Mouse (Mus musculus) neural tube, embryonic 14.5 days (tissue): ENCODE measurements around the gene Rnf222. TPM values are rescaled to one million over a fixed set of nuclear protein-coding genes. Genes with fewer than 3 reads are reported as not detected.

Source experiments
- ATAC-seq: fragments of 200-750 bp; cut with Nextera tagmentation; 2 replicates; pipeline ENCODE4 v1.8.0; 2017; ENCODE audit warnings: low read depth, mild to moderate bottlenecking, moderate TSS enrichment, moderate library complexity
- H3K27ac ChIP-seq: fragments of 300-500 bp; sonication (generic); 2 replicates; pipeline ENCODE4 v1.5.1; 2014; ENCODE audit warnings: low read depth, mild to moderate bottlenecking, control low read depth, low read length, moderate library complexity, mixed read lengths
- H3K27me3 ChIP-seq: fragments of 300-500 bp; sonication (generic); 2 replicates; pipeline ENCODE4 v1.6.1; 2014; ENCODE audit warnings: low read length; ENCODE audit not compliant: control insufficient read depth, insufficient read depth
- H3K36me3 ChIP-seq: fragments of 300-500 bp; sonication (generic); 2 replicates; pipeline ENCODE4 v1.6.1; 2014; ENCODE audit warnings: low read length, mixed read lengths; ENCODE audit not compliant: control insufficient read depth, insufficient read depth
- H3K4me1 ChIP-seq: fragments of 300-500 bp; sonication (generic); 2 replicates; pipeline ENCODE4 v1.6.1; 2014; ENCODE audit warnings: low read length; ENCODE audit not compliant: control insufficient read depth, insufficient read depth
- H3K4me2 ChIP-seq: fragments of 300-500 bp; sonication (generic); 2 replicates; pipeline ENCODE4 v1.6.1; 2014; ENCODE audit warnings: mild to moderate bottlenecking, low read depth, low read length, control low read depth
- H3K4me3 ChIP-seq: fragments of 300-500 bp; sonication (generic); 2 replicates; pipeline ENCODE4 v1.5.1; 2014; ENCODE audit warnings: low read depth, low read length, control low read depth, mixed read lengths
- H3K9ac ChIP-seq: fragments of 300-500 bp; sonication (generic); replicated peaks from 2 replicates; pipeline ENCODE4 v1.6.1; 2014; ENCODE audit warnings: low read depth, mild to moderate bottlenecking, control low read depth, low read length, mixed read lengths
- H3K9me3 ChIP-seq: fragments of 300-500 bp; sonication (generic); 2 replicates; pipeline ENCODE4 v1.6.1; 2016; ENCODE audit warnings: low read length; ENCODE audit not compliant: control insufficient read depth
- WGBS: fragments of 180-500 bp; shearing (Covaris S2); extraction: QIAGEN DNeasy Blood & Tissue Kit; methylation state at CpG from one replicate; pipeline ENCODE4 v1.1.7; 2014; 5-methylcytosine and 5-hydroxymethylcytosine counted together
- polyA plus RNA-seq: library from polyadenylated mRNA; unstranded; fragments of >200 nt; fragmentation: Nextera tagmentation; extraction: Ambion mirVana; gene quantifications from 2 replicates; pipeline ENCODE4 v1.2.1, GENCODE M21; 2014

Gene Rnf222
- polyA plus RNA-seq, 1 experiment from 2014 or later = not detected

GRCm38 (mm10) chr11:68882107-68882506 lies 6.2 kb upstream of the Rnf222 start:
- H3K9ac ChIP-seq = no peak overlapping the region
- ATAC-seq = no peak
- no peak overlapping the region for H3K4me3 ChIP-seq
- no peaks in the 10 kb centered on the region for H3K9me3 ChIP-seq
- no peaks in the 10 kb centered on the region for H3K36me3 ChIP-seq
- no peaks in the 10 kb centered on the region for H3K27me3 ChIP-seq
- WGBS = 28% methylated on average over 14 of the region's 14 CpGs
- H3K27ac ChIP-seq = no peak overlapping the region
- no peaks in the 10 kb centered on the region for H3K4me1 ChIP-seq
- no peak overlapping the region for H3K4me2 ChIP-seq

GRCm38 (mm10) chr11:68883843-68884242 lies 4.5 kb upstream of the Rnf222 start:
- H3K9ac ChIP-seq = no peak overlapping the region
- H3K36me3 ChIP-seq = no peaks in the 10 kb centered on the region
- H3K27ac ChIP-seq = no peak overlapping the region
- H3K4me3 ChIP-seq = no peak overlapping the region
- H3K27me3 ChIP-seq = no peaks in the 10 kb centered on the region
- H3K9me3 ChIP-seq = no peaks in the 10 kb centered on the region
- H3K4me2 ChIP-seq = no peak overlapping the region
- ATAC-seq = no peak
- 91% methylated on average over 2 of the region's 2 CpGs for WGBS
- no peaks in the 10 kb centered on the region for H3K4me1 ChIP-seq

- Histone ChIP-seq H3K4me1 (no peaks in the 10 kb centered on the region), H3K27me3 (no peaks in the 10 kb centered on the region), H3K4me2 (no peak overlapping the region), H3K36me3 (no peaks in the 10 kb centered on the region), H3K9me3 (no peaks in the 10 kb centered on the region), H3K9ac (no peak overlapping the region), H3K4me3 (no peak overlapping the region), H3K27ac (no peak overlapping the region)
- no peak for ATAC-seq
- WGBS = 80% methylated on average over 5 of the region's 5 CpGs
These were observed 4.0 kb upstream of the Rnf222 start for GRCm38 (mm10) chr11:68884368-68884767.

- no peak overlapping the region for H3K27ac ChIP-seq
- no peaks in the 10 kb centered on the region for H3K4me1 ChIP-seq
- no peak for ATAC-seq
- no peak overlapping the region for H3K4me3 ChIP-seq
- H3K36me3 ChIP-seq = no peaks in the 10 kb centered on the region
- 86% methylated on average over 5 of the region's 5 CpGs for WGBS
- H3K27me3 ChIP-seq = no peaks in the 10 kb centered on the region
- no peak overlapping the region for H3K4me2 ChIP-seq
- no peaks in the 10 kb centered on the region for H3K9me3 ChIP-seq
- no peak overlapping the region for H3K9ac ChIP-seq
These were observed 2.3 kb upstream of the Rnf222 start for GRCm38 (mm10) chr11:68886091-68886490.

- H3K4me1 ChIP-seq = no peaks in the 10 kb centered on the region
- 76% methylated on average over 2 of the region's 2 CpGs for WGBS
- no peak overlapping the region for H3K4me3 ChIP-seq
- no peaks in the 10 kb centered on the region for H3K9me3 ChIP-seq
- no peak for ATAC-seq
- H3K27ac ChIP-seq = no peak overlapping the region
- H3K36me3 ChIP-seq = no peaks in the 10 kb centered on the region
- no peaks in the 10 kb centered on the region for H3K27me3 ChIP-seq
- H3K4me2 ChIP-seq = no peak overlapping the region
- no peak overlapping the region for H3K9ac ChIP-seq
These were observed 300 bp downstream of the Rnf222 start for GRCm38 (mm10) chr11:68888653-68889052.

- no peak for ATAC-seq
These were observed 2.3 kb downstream of the Rnf222 start for GRCm38 (mm10) chr11:68890625-68891024.

GRCm38 (mm10) chr11:68891823-68892222 lies 3.5 kb downstream of the Rnf222 start:
- H3K9me3 ChIP-seq = no peaks in the 10 kb centered on the region
- no peak overlapping the region for H3K27ac ChIP-seq
- H3K4me1 ChIP-seq = no peaks in the 10 kb centered on the region
- H3K36me3 ChIP-seq = no peaks in the 10 kb centered on the region
- no peak overlapping the region for H3K4me3 ChIP-seq
- no peak for ATAC-seq
- H3K9ac ChIP-seq = no peak overlapping the region
- 80% methylated on average over 5 of the region's 5 CpGs for WGBS
- no peaks in the 10 kb centered on the region for H3K27me3 ChIP-seq
- H3K4me2 ChIP-seq = no peak overlapping the region

More at GRCm38 (mm10) chr11:68890625-68891024, 2.3 kb downstream of the Rnf222 start:
- Histone ChIP-seq H3K36me3 (no peaks in the 10 kb centered on the region), H3K4me1 (no peaks in the 10 kb centered on the region), H3K4me3 (no peak overlapping the region), H3K27me3 (no peaks in the 10 kb centered on the region), H3K9ac (no peak overlapping the region), H3K27ac (no peak overlapping the region), H3K9me3 (no peaks in the 10 kb centered on the region), H3K4me2 (no peak overlapping the region)
- WGBS = 50% methylated on average over 2 of the region's 2 CpGs

- Histone ChIP-seq H3K4me1 (no peaks in the 10 kb centered on the region), H3K9me3 (no peaks in the 10 kb centered on the region), H3K27ac (no peak overlapping the region), H3K27me3 (no peaks in the 10 kb centered on the region), H3K36me3 (no peaks in the 10 kb centered on the region), H3K4me2 (no peak overlapping the region), H3K4me3 (no peak overlapping the region), H3K9ac (no peak overlapping the region)
- ATAC-seq = no peak
- WGBS = 81% methylated on average over 15 of the region's 15 CpGs
These were observed 4.0 kb downstream of the Rnf222 start for GRCm38 (mm10) chr11:68892233-68892832.

GRCm38 (mm10) chr11:68893911-68894464 lies 5.6 kb downstream of the Rnf222 start:
- 76% methylated on average over 12 of the region's 12 CpGs for WGBS
- H3K9ac ChIP-seq = no peak overlapping the region
- no peaks in the 10 kb centered on the region for H3K27me3 ChIP-seq
- no peaks in the 10 kb centered on the region for H3K4me1 ChIP-seq
- H3K36me3 ChIP-seq = no peaks in the 10 kb centered on the region
- no peak for ATAC-seq
- no peak overlapping the region for H3K27ac ChIP-seq
- no peaks in the 10 kb centered on the region for H3K9me3 ChIP-seq
- H3K4me2 ChIP-seq = no peak overlapping the region
- no peak overlapping the region for H3K4me3 ChIP-seq
